Mouse (Mus musculus) lung, postnatal 0 days (tissue): ENCODE measurements around the gene Cnnm1.

ENCODE experiments used
- CTCF ChIP-seq: IDR thresholded peaks from 2 replicates; pipeline ENCODE4 v1.5.1; 2016; ENCODE audit warnings: antibody characterized with exemption, mild to moderate bottlenecking
- EP300 ChIP-seq: IDR thresholded peaks from 2 replicates; pipeline ENCODE4 v1.6.1; 2016; ENCODE audit warnings: antibody characterized with exemption, mild to moderate bottlenecking, control low read depth

GRCm38 (mm10) chr19:43517320-43517719 lies 77.1 kb downstream of the Cnnm1 start:
- TF ChIP-seq CTCF (no peak), EP300 (no peak)
